Mouse (Mus musculus): ENCODE results near the gene Mcoln3. TPM values are rescaled to one million over a fixed set of nuclear protein-coding genes. Genes with fewer than 3 reads are reported as not detected.

Mcoln3 gene
- 13.5 and 17.7 TPM in 2 replicates for polyA plus RNA-seq (2012; rRNA removed)

GRCm38 (mm10) chr3:146117258-146117996, at the start of gene Mcoln3:
Mcoln3 (plus strand) TSS chr3:146117450.
- no peak for DNase-seq (ENCODE audit: low read depth)

GRCm38 (mm10) chr3:146069276-146069675, 48.0 kb upstream of the Mcoln3 start:
- DNase-seq (ENCODE audit: low read depth): no peak

- no peak for DNase-seq (ENCODE audit: low read depth)
Measured at GRCm38 (mm10) chr3:146072780-146073179, 44.5 kb upstream of the Mcoln3 start.

GRCm38 (mm10) chr3:146080241-146080640, 37.0 kb upstream of the Mcoln3 start:
- DNase-seq (ENCODE audit: low read depth): no peak

- DNase-seq (ENCODE audit: low read depth): no peak
Measured at GRCm38 (mm10) chr3:146090988-146091657, 26.1 kb upstream of the Mcoln3 start.

- no peak for DNase-seq (ENCODE audit: low read depth)
Measured at GRCm38 (mm10) chr3:146095066-146095465, 22.2 kb upstream of the Mcoln3 start.

GRCm38 (mm10) chr3:146096986-146097385, 20.3 kb upstream of the Mcoln3 start:
- DNase-seq (ENCODE audit: low read depth): no peak

GRCm38 (mm10) chr3:146097861-146098260, 19.4 kb upstream of the Mcoln3 start:
- no peak for DNase-seq (ENCODE audit: low read depth)

- DNase-seq (ENCODE audit: low read depth): no peak
Measured at GRCm38 (mm10) chr3:146099925-146100324, 17.3 kb upstream of the Mcoln3 start.

- DNase-seq (ENCODE audit: low read depth): no peak
Measured at GRCm38 (mm10) chr3:146102049-146102448, 15.2 kb upstream of the Mcoln3 start.

- no peak for DNase-seq (ENCODE audit: low read depth)
Measured at GRCm38 (mm10) chr3:146107116-146107849, 10.0 kb upstream of the Mcoln3 start.

GRCm38 (mm10) chr3:146107921-146108571, 9.2 kb upstream of the Mcoln3 start, which contains the start of gene Wdr63:
Wdr63 (minus strand) TSS chr3:146108130.
- no peak for DNase-seq (ENCODE audit: low read depth)

- no peak for DNase-seq (ENCODE audit: low read depth)
Measured at GRCm38 (mm10) chr3:146108945-146109344, 8.3 kb upstream of the Mcoln3 start.

- DNase-seq (ENCODE audit: low read depth): no peak
Measured at GRCm38 (mm10) chr3:146110358-146110757, 6.9 kb upstream of the Mcoln3 start.

GRCm38 (mm10) chr3:146110916-146111315, 6.3 kb upstream of the Mcoln3 start:
- no peak for DNase-seq (ENCODE audit: low read depth)

- no peak for DNase-seq (ENCODE audit: low read depth)
Measured at GRCm38 (mm10) chr3:146117997-146118457, 777 bp downstream of the Mcoln3 start.

GRCm38 (mm10) chr3:146121310-146122124, 4.3 kb downstream of the Mcoln3 start:
- DNase-seq (ENCODE audit: low read depth): no peak

- no peak for DNase-seq (ENCODE audit: low read depth)
Measured at GRCm38 (mm10) chr3:146122125-146122420, 4.8 kb downstream of the Mcoln3 start.

GRCm38 (mm10) chr3:146122807-146123463, 5.7 kb downstream of the Mcoln3 start:
- DNase-seq (ENCODE audit: low read depth): no peak

- no peak for DNase-seq (ENCODE audit: low read depth)
Measured at GRCm38 (mm10) chr3:146123464-146123825, 6.2 kb downstream of the Mcoln3 start.

- DNase-seq (ENCODE audit: low read depth): no peak
Measured at GRCm38 (mm10) chr3:146127205-146127604, 10.0 kb downstream of the Mcoln3 start.
